Mouse (Mus musculus): ENCODE results near the gene Rer1. TPM values are rescaled to one million over a fixed set of nuclear protein-coding genes. Genes with fewer than 3 reads are reported as not detected.
A peak's percentile ranks its signal among the peaks of the same experiment; 100 is the strongest.

Gene Rer1
- polyA plus RNA-seq (2012; rRNA removed): 81.8 and 86.9 TPM in 2 replicates

- 0 out of 2 replicates have a peak, but pooled peaks have one; percentile 50 for TF ChIP-seq POLR2A (IDR thresholded peaks at IDR 0.05; ENCODE audit: extremely low read depth, insufficient read depth, low read length)
- no peak for TF ChIP-seq CTCF (IDR thresholded peaks at IDR 0.05; ENCODE audit: extremely low read depth, insufficient read depth, low read length)
- Histone ChIP-seq H3K27ac (ENCODE audit: insufficient read depth, low read length) (peak within 1 kb of the TSS; percentile 38; the same call in 1 of the 2 replicates), H3K4me1 (ENCODE audit: control insufficient read depth, insufficient read depth, low read length) (peaks cover 5% of the 10 kb centered on the region), H3K4me3 (ENCODE audit: insufficient read depth, low read length) (peak within 1 kb of the TSS; percentile 61)
Measured at GRCm38 (mm10) chr4:155086108-155087024, at the start of gene Rer1, which contains the start of gene Morn1. Rer1 (minus strand) TSS chr4:155086382. Morn1 (plus strand) TSS chr4:155086577.

DNA sequence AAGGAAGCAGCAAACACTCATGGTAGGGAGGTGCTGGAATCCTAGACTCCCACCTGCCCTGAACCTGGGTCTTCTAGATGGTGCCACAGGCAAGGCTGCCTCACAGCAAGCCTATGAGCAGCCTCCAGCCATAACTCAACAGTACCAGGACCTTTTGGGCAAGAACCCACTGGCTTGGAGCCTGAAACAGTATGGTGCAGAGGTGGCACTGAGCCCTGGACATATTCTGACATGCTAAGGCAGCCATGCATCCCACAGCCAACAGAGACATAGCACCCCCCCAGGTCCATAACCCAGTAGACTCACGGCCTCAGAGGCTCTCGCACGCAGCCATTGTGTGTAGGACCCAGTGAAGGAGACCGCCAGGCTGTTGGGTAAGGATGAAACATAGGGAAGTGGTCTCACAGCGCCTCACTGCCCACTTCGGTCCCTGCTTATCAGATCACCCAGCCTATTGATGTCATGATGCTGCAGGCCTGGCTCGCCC lies 48.5 kb upstream of the Rer1 start:
- Histone ChIP-seq H3K27ac (ENCODE audit: insufficient read depth, low read length) (no peak overlapping the region), H3K4me1 (ENCODE audit: control insufficient read depth, insufficient read depth, low read length) (peaks cover 3% of the 10 kb centered on the region), H3K4me3 (ENCODE audit: insufficient read depth, low read length) (no peak overlapping the region)
- TF ChIP-seq POLR2A (IDR thresholded peaks at IDR 0.05; ENCODE audit: extremely low read depth, insufficient read depth, low read length) (no peak), CTCF (IDR thresholded peaks at IDR 0.05; ENCODE audit: extremely low read depth, insufficient read depth, low read length) (no peak)

DNA sequence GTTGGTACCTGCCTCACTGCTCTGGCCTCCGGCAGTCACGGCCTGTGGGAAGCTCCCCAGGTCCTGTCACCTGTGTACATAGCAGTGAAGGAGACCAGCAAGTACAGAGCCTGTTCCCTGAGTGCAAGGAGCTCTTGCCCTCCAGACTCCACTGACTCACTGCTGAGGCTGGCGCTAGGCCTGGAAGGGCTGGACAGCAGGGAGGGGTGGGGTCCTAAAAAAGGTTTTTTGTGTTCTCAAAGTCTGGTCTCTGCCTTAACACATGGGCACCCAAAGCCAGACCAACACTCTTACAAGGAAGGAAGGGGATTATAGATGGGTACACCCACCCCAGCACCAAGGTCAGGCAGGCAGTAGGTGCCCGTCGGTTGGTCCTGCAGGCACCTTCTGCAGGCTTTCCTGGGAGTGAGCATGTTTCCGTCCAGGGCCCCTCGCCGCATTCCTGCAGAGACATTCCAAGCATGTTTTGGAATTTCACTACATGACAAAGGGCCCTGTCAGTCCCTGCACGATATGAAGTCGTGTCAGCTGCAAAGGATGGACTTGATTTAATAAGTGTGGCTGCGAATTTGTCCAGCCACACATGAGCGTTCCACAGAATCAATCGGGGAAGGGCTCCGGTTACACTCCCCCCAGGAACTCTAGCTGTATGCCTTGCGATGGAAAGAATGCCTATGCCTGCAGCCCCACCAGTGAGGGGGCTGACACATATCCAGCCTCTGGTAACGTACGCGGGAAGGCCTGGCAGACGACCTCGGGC lies 47.7 kb upstream of the Rer1 start:
- H3K4me1 ChIP-seq (ENCODE audit: control insufficient read depth, insufficient read depth, low read length): peaks cover 6% of the 10 kb centered on the region
- TF ChIP-seq CTCF (IDR thresholded peaks at IDR 0.05; ENCODE audit: extremely low read depth, insufficient read depth, low read length) (no peak), POLR2A (IDR thresholded peaks at IDR 0.05; ENCODE audit: extremely low read depth, insufficient read depth, low read length) (no peak)
- H3K4me3 ChIP-seq (ENCODE audit: insufficient read depth, low read length): no peak overlapping the region
- no peak overlapping the region for H3K27ac ChIP-seq (ENCODE audit: insufficient read depth, low read length)

DNA sequence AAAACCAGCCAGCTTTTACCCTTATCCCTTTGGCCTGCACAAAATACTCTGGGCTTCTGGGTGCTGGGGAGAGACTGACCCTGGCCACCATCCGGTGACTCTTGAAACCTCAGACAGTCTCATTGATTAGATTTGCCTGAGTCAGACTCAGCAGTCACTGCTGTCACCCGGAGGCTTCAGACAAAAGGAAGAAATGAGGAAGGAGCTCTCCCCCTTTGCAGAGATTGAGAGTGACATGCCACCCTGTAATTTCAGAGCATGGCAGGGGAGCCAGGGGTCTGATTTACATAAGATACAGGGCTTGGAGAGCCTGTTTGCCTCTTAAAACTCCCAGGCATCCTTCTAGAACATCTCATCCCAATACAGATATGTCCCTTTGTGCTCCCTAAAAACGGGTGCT lies 47.0 kb upstream of the Rer1 start:
- H3K27ac ChIP-seq (ENCODE audit: insufficient read depth, low read length): no peak overlapping the region

DNA sequence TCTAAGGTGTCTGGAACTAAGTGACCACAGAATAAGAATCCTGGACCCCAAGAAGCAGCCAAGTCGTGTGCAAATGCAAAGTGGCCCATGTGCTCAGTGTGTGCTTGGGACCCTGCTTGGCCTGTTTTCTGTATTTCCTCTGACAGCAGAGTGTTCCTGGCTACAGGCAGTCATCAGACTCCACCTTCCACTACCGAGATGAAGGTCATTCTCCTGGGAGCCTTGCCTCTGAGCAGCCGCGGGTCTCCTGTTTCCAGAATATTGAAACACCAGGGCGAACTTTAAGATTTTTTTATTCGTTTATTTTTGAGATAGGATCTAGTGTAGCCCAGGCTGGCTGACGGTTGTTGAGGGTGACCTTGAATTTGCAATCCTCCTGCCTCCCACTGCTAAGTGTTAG lies 44.4 kb upstream of the Rer1 start:
- Histone ChIP-seq H3K27ac (ENCODE audit: insufficient read depth, low read length) (no peak overlapping the region), H3K4me3 (ENCODE audit: insufficient read depth, low read length) (no peak overlapping the region), H3K4me1 (ENCODE audit: control insufficient read depth, insufficient read depth, low read length) (peaks cover 6% of the 10 kb centered on the region)
- TF ChIP-seq POLR2A (IDR thresholded peaks at IDR 0.05; ENCODE audit: extremely low read depth, insufficient read depth, low read length) (no peak), CTCF (IDR thresholded peaks at IDR 0.05; ENCODE audit: extremely low read depth, insufficient read depth, low read length) (no peak)

More for the DNA sequence above, 47.0 kb upstream of the Rer1 start:
- TF ChIP-seq POLR2A (IDR thresholded peaks at IDR 0.05; ENCODE audit: extremely low read depth, insufficient read depth, low read length): no peak
- TF ChIP-seq CTCF (IDR thresholded peaks at IDR 0.05; ENCODE audit: extremely low read depth, insufficient read depth, low read length): no peak
- H3K4me3 ChIP-seq (ENCODE audit: insufficient read depth, low read length): no peak overlapping the region
- H3K4me1 ChIP-seq (ENCODE audit: control insufficient read depth, insufficient read depth, low read length): peaks cover 6% of the 10 kb centered on the region

DNA sequence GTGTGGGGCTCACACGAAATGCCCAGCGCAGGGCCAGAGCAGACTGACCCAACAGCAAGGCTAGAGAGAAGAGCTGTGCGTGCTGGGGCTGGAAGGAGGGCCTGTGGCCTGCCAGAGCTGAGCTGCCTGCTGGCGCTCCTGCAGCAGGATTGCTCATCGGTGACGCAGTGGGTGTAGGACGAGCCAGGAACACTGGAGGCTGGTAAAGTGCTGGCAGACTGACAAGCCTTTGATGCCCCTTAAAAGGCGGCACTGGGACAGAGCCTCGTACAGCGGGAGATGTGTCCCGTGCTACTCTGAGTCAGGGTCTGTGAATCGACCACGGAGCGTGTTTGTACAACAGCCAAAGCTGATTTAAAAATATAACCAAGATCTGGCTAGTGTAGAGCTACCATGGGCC lies 43.8 kb upstream of the Rer1 start:
- H3K27ac ChIP-seq (ENCODE audit: insufficient read depth, low read length): peak overlapping the region; percentile 74
- peaks cover 6% of the 10 kb centered on the region for H3K4me1 ChIP-seq (ENCODE audit: control insufficient read depth, insufficient read depth, low read length)
- H3K4me3 ChIP-seq (ENCODE audit: insufficient read depth, low read length): no peak overlapping the region
- TF ChIP-seq CTCF (IDR thresholded peaks at IDR 0.05; ENCODE audit: extremely low read depth, insufficient read depth, low read length): no peak
- TF ChIP-seq POLR2A (IDR thresholded peaks at IDR 0.05; ENCODE audit: extremely low read depth, insufficient read depth, low read length): peak; percentile 54; the same call in 1 of the 2 replicates

GRCm38 (mm10) chr4:155129132-155129917 lies 43.1 kb upstream of the Rer1 start:
- Histone ChIP-seq H3K4me3 (ENCODE audit: insufficient read depth, low read length) (no peak overlapping the region), H3K27ac (ENCODE audit: insufficient read depth, low read length) (peak overlapping the region; percentile 74), H3K4me1 (ENCODE audit: control insufficient read depth, insufficient read depth, low read length) (peaks cover 6% of the 10 kb centered on the region)
- TF ChIP-seq POLR2A (IDR thresholded peaks at IDR 0.05; ENCODE audit: extremely low read depth, insufficient read depth, low read length) (no peak), CTCF (IDR thresholded peaks at IDR 0.05; ENCODE audit: extremely low read depth, insufficient read depth, low read length) (peak; percentile 47)

GRCm38 (mm10) chr4:155128411-155128810 lies 42.2 kb upstream of the Rer1 start:
- H3K27ac ChIP-seq (ENCODE audit: insufficient read depth, low read length): no peak overlapping the region
- TF ChIP-seq POLR2A (IDR thresholded peaks at IDR 0.05; ENCODE audit: extremely low read depth, insufficient read depth, low read length): no peak
- no peak for TF ChIP-seq CTCF (IDR thresholded peaks at IDR 0.05; ENCODE audit: extremely low read depth, insufficient read depth, low read length)
- H3K4me3 ChIP-seq (ENCODE audit: insufficient read depth, low read length): no peak overlapping the region
- H3K4me1 ChIP-seq (ENCODE audit: control insufficient read depth, insufficient read depth, low read length): peaks cover 6% of the 10 kb centered on the region
